ENCODE assay signal across 25 mouse cellular contexts in genomic region chr2:38612596-38612995, GRCm38 (mm10).
"Had no signal": no experiment of that assay in that cellular context is flagged by ENCODE, and none has a peak within 500 bp of the region (broad histone marks: within the 10 kb centered on the region; RNA-seq: fewer than 3 reads in every experiment).

No protein-coding gene starts in this region.

- H3K4me3 ChIP-seq: heart, embryonic 13.5 days; heart, embryonic 15.5 days; hindbrain, embryonic 13.5 days; hindbrain, embryonic 15.5 days; kidney, embryonic 15.5 days; limb, embryonic 10.5 days; limb, embryonic 12.5 days; liver, embryonic 12.5 days had no signal

- H3K4me2 ChIP-seq: heart, embryonic 11.5 days; heart, embryonic 13.5 days; heart, embryonic 15.5 days; hindbrain, embryonic 13.5 days; hindbrain, embryonic 15.5 days; kidney, embryonic 15.5 days; limb, embryonic 12.5 days; liver, embryonic 12.5 days had no signal

- H3K9ac ChIP-seq: heart, embryonic 13.5 days; heart, embryonic 15.5 days; hindbrain, embryonic 13.5 days; hindbrain, embryonic 15.5 days; kidney, embryonic 15.5 days; limb, embryonic 12.5 days; liver, embryonic 12.5 days; liver, embryonic 14.5 days had no signal

- H3K4me1 ChIP-seq: kidney, embryonic 15.5 days; limb, embryonic 10.5 days had no signal

- H3K9me3 ChIP-seq: heart, embryonic 13.5 days; heart, embryonic 15.5 days; hindbrain, embryonic 13.5 days; hindbrain, embryonic 15.5 days; kidney, embryonic 15.5 days; limb, embryonic 10.5 days; limb, embryonic 12.5 days; liver, embryonic 12.5 days had no signal

- H3K27me3 ChIP-seq: heart, embryonic 13.5 days; heart, embryonic 15.5 days; hindbrain, embryonic 13.5 days; hindbrain, embryonic 15.5 days; kidney, embryonic 15.5 days; limb, embryonic 12.5 days; liver, embryonic 12.5 days had no signal

- H3K27ac ChIP-seq: heart, embryonic 13.5 days; heart, embryonic 15.5 days; hindbrain, embryonic 13.5 days; hindbrain, embryonic 15.5 days; hindbrain, postnatal 0 days; kidney, embryonic 15.5 days; kidney, postnatal 0 days; limb, embryonic 10.5 days; limb, embryonic 12.5 days; liver, embryonic 12.5 days; liver, embryonic 14.5 days had no signal

- ATAC-seq: hindbrain, postnatal 0 days; intestine, embryonic 16.5 days; liver, embryonic 12.5 days had no signal

- DNase-seq: gastrocnemius, postnatal 14 days; gastrocnemius, postnatal 36 days; heart, adult 18-20 months; heart, postnatal 14 days; heart, postnatal 36 days; kidney, adult 11 months; kidney, adult 2 months; kidney, adult 9 months; kidney, postnatal 14 days; kidney, postnatal 36 days; layer of hippocampus, adult 9-11 months; layer of hippocampus, postnatal 36 days had no signal
